Mouse (Mus musculus) hematopoietic stem cell, adult 5-6 weeks (primary cell): ENCODE data around the gene Gpr61. TPM values are rescaled to one million over a fixed set of nuclear protein-coding genes. Genes with fewer than 3 reads are reported as not detected.

Source experiments
- ATAC-seq, 2 experiments: fragments of 125-278 bp in 1 of 2; replicated peaks in 1 of 2; 2 replicates each; pipeline ENCODE4 v1.8.0; 2016 to 2017; ENCODE audit warnings: inconsistent platforms in 2 of 2, mild to moderate bottlenecking in 2 of 2, moderate number of reproducible peaks in 2 of 2, low read depth in 1 of 2, moderate TSS enrichment in 1 of 2; ENCODE audit not compliant: low FRiP score in 2 of 2, poor library complexity in 2 of 2, severe bottlenecking in 2 of 2, insufficient read depth in 1 of 2, low TSS enrichment in 1 of 2
- total RNA-seq: library from RNA; stranded (forward); fragments of 172-1452, 232-1000 nt; gene quantifications from 2 replicates; pipeline ENCODE4 v1.2.3, GENCODE M21; 2017

The Gpr61 gene
- not detected in 2 replicates for total RNA-seq

DNA sequence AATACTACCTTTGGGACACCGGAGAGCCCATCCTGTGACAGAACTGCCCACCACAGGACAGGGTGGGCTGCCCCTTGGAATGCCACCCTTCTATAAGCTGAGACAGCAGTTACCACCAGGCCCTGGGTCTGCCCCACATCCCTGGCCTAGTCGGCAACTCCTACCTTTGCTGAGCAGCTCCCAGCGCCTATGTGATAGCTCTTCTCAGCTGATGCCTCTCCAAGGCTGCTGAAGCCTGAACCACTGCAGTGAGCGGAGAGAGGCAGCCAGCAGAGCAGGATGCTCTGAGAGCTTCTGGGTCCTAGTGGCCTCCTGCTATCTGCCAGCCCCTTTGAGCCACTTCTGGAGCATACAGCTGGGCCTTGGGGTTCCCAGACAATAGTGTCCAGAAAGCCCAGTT lies at the start of gene Gpr61:
Gpr61 (minus strand) TSS at position 227 of the 400 bp plus-strand sequence.
- no peak for ATAC-seq

GRCm38 (mm10) chr3:108204470-108204869 lies 49.8 kb upstream of the Gpr61 start:
- no peak for ATAC-seq

DNA sequence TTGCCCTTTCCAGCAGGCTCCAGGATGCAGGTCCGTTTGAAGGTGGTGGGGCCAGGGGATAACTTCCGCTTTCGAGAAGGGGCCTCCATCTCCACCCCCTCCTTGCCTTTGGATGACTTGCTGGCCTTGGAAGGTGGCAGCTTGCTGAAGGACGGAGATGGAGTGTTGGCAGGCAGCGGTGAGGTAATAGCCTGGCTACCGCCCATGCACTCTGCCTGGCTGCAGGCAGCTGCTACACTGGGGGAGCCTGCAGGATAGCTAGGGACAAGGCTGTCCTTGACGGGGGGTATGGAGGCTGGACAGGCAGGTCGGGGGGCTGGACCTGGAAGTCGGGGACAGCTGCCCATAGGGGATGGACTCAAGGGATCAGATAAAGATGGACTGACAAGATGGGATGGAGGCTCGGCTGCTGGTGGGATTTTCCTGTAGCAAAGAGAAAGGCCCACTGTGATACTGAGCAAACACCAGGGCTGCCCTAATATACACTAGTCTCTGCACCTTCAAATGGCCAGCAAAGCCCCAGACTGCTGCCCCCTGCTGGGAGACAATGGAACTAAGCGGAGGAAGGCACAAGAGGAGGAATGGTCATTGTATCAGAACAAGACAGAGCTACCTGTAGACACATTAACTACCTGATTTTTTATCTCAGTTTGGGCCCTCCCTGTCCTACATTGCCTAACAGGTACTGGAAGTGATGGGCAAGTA lies 49.1 kb upstream of the Gpr61 start:
- ATAC-seq = peak in 1 of 2 experiments; percentile 29; a peak in 1 of 4 replicates

DNA sequence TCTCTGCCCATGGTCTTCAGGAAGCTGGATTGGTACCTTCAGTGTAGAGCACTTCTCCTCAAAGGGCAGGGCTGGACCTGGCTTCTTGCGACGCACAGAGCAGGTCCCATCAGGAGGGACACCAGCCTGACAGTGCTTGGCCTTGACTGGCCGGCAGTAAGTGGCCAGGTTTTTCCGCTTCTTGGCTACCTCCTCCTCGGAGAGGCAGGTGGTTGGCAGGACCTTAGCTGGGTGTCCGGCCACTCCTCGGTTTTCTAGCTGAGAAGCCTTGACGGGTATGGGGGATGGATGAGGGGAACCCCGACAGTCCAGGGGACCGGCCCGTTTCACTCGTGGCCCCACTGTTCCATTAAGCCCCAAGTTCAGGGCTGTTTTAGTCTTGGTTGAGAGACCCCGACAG lies 48.5 kb upstream of the Gpr61 start:
- no peak for ATAC-seq

- no peak for ATAC-seq
These were observed 47.8 kb upstream of the Gpr61 start for GRCm38 (mm10) chr3:108202506-108202905.

GRCm38 (mm10) chr3:108200329-108201323 lies 45.9 kb upstream of the Gpr61 start, which contains the start of gene Cyb561d1:
Cyb561d1 (minus strand) TSS chr3:108201212.
- peak; percentile 88 to 91 for ATAC-seq

DNA sequence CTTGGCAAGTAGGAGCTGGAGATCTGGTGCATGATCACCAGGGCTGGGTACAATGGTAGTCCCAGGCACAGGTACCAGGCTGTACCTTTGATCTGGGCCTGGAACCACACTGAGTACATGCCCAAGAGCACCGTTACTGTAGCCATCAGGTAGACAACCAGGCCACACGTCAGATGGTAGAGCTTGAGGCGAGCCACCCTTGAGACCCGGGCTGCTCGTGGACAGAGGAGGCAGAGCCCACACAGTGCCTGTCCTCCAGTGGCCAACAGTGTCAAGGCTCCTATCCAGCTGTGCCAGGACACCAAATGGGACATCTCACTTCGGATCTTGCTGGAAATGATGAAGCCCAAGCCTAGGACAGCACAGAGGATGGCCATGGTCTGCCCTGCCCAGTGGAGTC lies 44.5 kb upstream of the Gpr61 start:
- ATAC-seq = no peak

- ATAC-seq = no peak
These were observed 42.4 kb upstream of the Gpr61 start for GRCm38 (mm10) chr3:108197066-108197497.

- no peak for ATAC-seq
These were observed 41.4 kb upstream of the Gpr61 start for GRCm38 (mm10) chr3:108195941-108196590.

DNA sequence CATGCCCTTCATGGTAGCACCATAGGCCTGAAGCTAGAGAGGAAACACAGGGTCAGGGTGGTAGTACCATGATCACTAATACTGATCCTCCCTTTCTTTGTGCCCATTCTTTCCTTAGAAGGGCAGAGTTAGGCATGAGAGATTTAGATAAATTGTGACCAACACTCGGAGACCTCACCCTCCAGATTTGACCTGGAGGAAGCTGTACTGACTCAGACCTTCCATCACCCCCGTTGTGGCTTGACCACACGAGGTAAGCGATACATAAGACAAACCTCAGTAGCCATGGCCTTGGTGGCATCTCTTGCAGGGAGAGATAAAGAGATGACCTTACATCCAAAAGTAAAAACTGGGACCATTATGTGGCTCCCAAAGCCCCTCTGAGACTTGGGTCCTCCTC lies 40.6 kb upstream of the Gpr61 start:
- no peak for ATAC-seq

GRCm38 (mm10) chr3:108193686-108194085 lies 39.0 kb upstream of the Gpr61 start:
- ATAC-seq = no peak

DNA sequence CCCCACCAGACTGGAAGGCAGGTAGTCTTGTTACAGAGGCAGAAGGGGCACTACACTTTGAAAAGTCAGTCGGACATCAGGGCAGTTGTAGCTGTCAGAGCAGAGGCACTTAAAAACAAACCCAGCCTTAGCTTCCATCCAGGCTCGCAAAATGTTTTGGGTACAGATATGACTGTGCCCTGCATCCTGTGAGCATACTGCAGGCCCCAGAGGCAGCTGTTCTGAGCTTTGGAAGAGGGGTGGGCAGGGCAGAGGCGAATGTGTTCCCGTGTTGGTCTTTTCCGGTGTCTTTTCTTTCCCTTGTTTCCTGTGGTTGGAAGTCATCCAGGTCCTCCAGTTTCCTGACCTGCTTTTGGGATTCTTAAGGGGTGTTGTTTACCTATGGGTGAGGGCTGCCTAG lies 35.2 kb upstream of the Gpr61 start:
- no peak for ATAC-seq

DNA sequence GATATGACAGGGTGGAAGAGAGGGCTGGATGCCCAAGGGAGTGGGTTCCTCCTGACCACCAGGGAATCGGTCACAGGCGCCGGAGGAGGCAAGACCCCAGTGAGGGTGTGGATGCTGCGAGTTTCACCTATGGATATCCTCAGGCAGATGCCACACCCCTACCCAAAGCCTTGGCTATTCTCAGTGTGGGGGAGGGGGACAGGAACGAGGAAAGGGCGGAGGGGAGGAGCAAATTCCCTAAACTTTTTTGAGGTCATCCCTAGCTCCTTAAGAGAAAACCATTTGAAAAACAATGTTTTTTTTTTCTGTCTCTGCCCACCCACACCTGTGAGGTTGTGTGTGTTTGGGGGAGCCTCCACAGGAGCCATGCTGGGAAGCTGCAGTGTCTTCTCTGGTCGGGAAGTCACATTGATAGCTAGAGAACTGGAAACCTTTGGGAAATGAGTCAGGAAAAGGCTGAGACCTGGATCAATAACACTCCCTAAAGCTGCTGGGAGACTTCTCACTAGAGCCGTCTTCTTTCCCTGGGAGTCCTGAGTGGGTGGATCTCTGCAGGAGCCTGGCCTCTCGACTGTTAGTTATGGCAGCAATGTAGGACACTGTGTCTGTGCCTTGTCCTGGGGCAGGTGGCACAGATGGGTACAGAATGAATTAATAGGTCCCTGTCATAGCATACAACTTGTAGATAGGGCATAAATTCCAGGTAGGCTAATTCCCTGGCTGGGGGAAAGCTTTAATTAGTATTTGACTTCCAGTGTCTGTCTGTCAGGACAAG lies 34.2 kb upstream of the Gpr61 start:
- ATAC-seq = no peak

GRCm38 (mm10) chr3:108187111-108187795 lies 32.6 kb upstream of the Gpr61 start:
- ATAC-seq = peak; percentile 30 to 53; a peak in 3 of 4 replicates

DNA sequence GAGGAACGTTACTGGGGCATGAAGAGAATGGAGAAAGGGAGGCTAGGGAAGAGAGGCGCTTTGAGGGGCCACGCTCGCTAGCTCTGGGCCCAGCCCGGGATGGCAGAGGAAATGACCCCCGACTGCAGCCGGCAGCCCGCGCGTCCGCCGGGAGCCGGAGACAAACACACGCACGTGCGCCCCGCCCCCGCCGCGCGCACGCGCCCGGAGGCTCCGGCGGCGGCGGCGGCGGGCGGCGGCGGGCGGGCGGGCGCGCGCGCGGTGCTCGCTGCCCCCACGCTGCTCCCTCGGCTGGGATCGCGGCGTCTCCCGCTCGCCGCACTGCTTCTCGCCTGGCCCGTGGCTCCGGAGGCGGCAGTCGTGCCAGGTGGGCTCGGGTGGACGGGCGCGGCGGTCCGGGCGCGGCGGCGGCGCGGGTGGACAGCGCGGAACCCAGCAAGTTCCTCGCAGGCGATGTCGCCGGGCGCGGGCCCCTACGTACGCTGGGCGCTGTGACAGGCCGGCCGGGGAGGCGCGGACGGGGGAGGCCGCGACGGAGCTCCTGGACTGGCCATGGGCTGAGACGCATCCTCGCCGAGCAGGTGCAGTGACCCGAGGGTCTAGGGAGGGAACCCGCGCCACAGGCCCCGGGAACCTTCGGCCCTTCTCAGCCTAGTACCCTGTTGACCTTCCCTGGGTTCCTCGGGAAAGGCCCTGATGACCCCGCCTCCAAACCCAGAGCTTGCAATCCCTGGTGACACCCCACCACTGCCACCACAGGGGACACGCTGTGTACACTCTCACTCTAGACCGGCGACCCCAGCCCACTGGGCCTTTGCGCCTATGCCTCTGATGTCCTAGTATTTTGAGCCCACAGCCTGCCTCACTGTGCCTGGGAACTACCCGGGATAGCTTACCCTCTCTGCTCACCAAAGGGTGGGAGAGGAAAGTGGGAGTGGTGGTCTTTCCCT lies 31.7 kb upstream of the Gpr61 start, which contains the start of gene Amigo1:
Amigo1 (plus strand) TSS at position 238 of the 950 bp plus-strand sequence.
- ATAC-seq = peak in 1 of 2 experiments; percentile 15; a peak in 1 of 4 replicates
